Mouse (Mus musculus): ENCODE data around the gene Nr1h4.
"Not testable (repeated sequence)": the region's sequence is repeated elsewhere in the genome, so short reads cannot be mapped to it uniquely, and the experiment has no call there.

Nr1h4 gene

GRCm38 (mm10) chr10:89532929-89533727, at the start of gene Nr1h4:
Gene Nr1h4 (minus strand): TSS chr10:89533585.
- DNase-seq = peak; percentile 11

DNA sequence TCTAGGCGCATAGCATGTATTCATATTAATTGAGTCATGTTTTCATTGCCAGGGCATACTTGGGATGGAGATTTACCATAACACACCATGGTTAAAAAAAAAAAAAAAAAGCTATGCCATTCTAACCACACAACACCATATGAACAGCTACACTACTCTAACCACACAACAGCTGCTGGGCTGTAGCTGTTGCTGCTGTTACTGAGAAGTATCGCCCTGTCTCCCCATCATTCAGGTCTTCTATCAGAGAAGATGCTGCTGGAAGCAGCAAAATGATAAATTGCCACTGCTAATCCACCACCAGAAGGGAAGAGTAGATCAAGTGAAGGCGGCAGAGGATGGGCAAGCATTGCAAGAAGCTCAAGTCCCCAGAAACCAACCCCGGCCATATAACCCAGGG, 45.4 kb upstream of the Nr1h4 start:
- no peak for DNase-seq

- no peak for DNase-seq
These were observed 44.3 kb upstream of the Nr1h4 start for GRCm38 (mm10) chr10:89577666-89578065.

GRCm38 (mm10) chr10:89573421-89573820, 40.0 kb upstream of the Nr1h4 start:
- DNase-seq = no peak

- DNase-seq = no peak
These were observed 39.6 kb upstream of the Nr1h4 start for GRCm38 (mm10) chr10:89572946-89573345.

- no peak for DNase-seq
These were observed 34.0 kb upstream of the Nr1h4 start for GRCm38 (mm10) chr10:89567391-89567790.

- DNase-seq = no peak
These were observed 32.1 kb upstream of the Nr1h4 start for GRCm38 (mm10) chr10:89565301-89566022.

DNA sequence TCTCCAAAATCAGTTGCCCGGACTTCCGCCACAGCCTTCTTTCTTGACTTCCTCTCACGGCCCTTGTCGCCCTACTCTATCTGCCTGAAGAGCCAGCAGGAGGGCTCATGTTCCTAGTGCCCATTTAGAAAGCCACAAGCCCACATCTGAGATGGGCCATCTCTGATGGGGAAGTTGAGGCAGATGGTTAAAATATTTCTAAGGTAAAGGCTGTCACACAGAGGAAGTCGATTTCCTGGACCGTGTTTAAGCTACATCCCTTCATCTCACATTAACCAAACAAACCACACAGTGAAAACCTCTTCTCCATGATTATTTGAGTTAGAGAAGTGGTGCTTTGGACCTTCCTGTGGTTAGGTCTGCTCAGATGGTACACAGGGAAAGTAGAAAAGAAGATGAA, 28.7 kb upstream of the Nr1h4 start:
- DNase-seq = no peak

- DNase-seq = no peak
These were observed 26.0 kb upstream of the Nr1h4 start for GRCm38 (mm10) chr10:89559351-89559750.

GRCm38 (mm10) chr10:89554885-89555284, 21.5 kb upstream of the Nr1h4 start:
- not testable (repeated sequence) for DNase-seq

DNA sequence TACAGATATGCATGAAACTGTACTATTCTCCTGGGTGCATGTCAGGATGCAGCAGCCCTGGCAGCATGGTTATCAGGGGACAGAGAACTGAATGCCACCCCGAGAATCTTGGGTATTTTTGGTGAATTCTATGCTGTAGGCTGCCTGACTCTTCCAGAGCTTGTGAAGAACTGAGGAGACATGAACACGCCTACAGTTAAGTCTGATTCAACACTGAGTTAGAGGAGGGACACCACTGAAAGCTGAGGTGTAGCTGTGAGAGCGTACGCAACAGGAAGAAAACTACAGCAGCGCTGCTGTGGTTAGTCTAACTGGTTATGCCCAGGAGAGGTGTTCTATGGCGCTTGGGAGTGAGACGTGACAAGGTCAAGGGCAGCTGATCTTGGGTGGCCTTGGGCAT, 20.5 kb upstream of the Nr1h4 start:
- DNase-seq = not testable (repeated sequence)

- DNase-seq = no peak
These were observed 19.6 kb upstream of the Nr1h4 start for GRCm38 (mm10) chr10:89553015-89553414.

- DNase-seq = no peak
These were observed 18.3 kb upstream of the Nr1h4 start for GRCm38 (mm10) chr10:89551657-89552056.

GRCm38 (mm10) chr10:89548028-89548427, 14.6 kb upstream of the Nr1h4 start:
- no peak for DNase-seq

DNA sequence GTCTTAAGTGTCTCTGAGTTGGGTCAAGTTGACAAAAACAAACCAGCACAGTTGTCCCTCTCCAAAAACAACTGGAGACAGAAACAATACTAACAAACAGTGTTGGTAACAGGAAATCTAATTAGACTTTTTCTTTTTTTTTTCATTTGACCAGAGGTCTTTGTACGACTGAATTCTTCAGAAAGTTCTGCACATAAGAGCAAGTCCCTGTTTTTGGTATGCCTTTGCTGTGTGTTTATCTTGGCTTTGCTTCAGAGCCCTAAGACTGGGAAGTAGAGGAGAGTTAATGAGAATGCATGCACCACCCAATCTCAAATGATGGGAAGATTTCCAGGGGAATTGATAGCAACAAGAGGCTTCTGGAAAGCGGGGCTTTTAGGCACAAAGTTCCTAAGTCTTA, 13.6 kb upstream of the Nr1h4 start:
- DNase-seq = no peak

DNA sequence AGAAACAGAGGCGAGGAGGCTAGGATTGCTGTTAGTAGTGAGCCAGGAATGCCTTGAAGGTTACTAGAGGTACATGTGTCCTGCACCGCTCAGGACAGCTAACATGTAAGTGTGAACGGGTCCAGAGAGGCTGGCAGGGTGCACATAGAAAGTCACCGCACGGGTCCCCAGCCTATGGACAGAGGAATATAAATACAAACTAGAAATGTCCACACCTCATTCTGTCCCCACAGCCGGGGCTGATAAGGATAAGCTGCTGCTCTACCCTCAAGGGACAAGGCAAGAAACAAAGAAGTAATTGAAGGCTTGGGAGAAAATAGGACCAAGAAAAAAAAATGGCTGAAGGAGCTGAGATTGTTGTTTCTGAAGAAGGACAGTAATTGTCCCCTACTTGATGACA, 10.5 kb upstream of the Nr1h4 start:
- DNase-seq = no peak

GRCm38 (mm10) chr10:89542321-89542720, 8.9 kb upstream of the Nr1h4 start:
- no peak for DNase-seq

DNA sequence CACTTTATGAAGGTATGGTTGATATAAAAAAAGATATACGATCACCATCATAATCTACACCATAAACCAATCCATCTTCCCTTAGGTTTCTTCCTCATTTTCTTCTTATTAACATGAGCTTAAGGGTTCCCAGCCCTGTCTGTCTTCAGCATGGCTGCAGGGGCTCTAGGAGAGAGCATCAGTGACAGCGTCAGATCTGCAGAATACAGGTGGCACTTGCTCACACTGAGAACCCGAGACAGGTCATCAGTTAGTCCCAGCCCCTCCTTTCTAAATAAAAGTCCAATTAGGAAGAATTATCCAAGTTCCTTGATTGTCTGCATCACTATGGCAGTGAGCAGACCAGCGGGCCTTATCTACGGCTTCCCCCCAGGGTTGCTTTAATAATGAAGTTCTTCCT, 934 bp downstream of the Nr1h4 start:
- no peak for DNase-seq

DNA sequence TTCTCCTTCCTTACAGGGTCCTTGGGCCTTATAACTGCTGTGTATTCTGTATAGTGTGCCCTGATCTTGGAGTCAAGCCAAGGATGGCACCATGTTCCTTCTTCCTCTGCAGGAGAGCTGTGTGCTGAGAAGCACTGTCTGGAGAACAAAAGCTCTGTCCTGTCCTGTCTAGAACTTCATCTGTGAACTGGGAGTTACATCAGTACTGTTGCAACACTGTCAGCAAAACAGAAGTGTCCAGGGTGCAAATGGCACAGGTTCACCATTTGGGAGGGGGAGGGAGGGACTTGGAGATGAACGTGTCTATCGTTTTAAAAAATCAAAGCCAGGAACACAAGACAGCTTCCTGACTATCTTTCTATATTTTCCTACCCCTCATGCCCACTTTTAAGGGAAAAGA, 1.4 kb downstream of the Nr1h4 start:
- DNase-seq = no peak

GRCm38 (mm10) chr10:89531194-89531634, 2.2 kb downstream of the Nr1h4 start:
- DNase-seq = no peak

- DNase-seq = no peak
These were observed 6.3 kb downstream of the Nr1h4 start for GRCm38 (mm10) chr10:89527054-89527453.

- no peak for DNase-seq
These were observed 7.6 kb downstream of the Nr1h4 start for GRCm38 (mm10) chr10:89525823-89526222.

DNA sequence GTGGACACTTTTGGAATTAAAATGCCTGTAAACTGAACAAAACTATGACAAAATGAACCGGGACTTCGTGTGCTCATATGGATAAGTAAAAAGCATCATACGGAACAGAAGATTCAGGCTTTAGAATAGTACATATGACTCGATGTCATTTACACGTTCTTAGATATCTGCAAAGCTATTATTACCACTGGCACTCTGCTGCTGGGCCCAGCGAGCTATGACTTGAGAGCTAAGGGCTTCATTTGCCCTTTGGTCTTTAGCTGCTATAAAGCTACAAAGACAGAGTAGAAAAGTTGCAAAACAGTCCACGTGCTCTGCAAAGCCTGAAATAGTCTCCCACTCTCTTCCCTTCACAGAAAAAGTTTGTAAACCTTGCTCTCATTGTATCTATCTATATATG, 10.9 kb downstream of the Nr1h4 start:
- DNase-seq = no peak

DNA sequence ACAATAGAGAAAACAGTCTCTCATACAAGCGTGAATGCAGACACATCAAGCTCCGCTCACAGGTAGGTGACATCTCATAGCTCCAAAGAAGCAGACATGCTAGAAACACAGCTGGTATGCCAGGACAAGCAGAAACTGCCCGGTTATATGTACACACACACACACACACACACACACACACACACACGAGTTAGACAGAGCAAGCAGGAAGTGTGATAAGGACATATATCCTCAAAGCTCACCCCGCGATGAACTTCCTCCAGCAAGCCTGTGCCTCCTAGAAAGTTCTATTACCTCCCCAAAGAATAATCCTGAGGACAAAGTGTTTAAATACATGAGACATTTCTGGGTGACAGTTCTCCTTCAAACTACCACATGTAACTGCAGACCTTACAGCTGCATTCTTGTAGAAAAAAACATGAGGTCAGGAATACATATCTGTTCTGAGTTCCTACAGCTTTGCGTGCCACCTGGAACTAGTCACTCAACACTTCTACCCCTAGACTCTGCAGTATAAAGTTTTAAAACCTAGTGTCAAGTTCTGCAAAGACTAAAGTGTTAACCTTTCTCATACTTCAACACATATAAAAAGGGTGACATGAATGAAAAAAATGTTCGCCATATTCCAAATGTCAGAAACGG, 11.5 kb downstream of the Nr1h4 start:
- DNase-seq = no peak
